Mouse (Mus musculus): Measurements from ENCODE around the gene Ttll7. TPM values are rescaled to one million over a fixed set of nuclear protein-coding genes. Genes with fewer than 3 reads are reported as not detected.
A peak's percentile ranks its signal among the peaks of the same experiment; 100 is the strongest.

The Ttll7 gene
- 5.7 and 5.8 TPM in 2 replicates for polyA plus RNA-seq (2014; fragmentation: Nextera tagmentation; extraction: Ambion mirVana)

- 0% methylated on average over 33 of the region's 36 CpGs for WGBS
- ATAC-seq (ENCODE audit: low read depth) = peak; percentile 97
- Histone ChIP-seq H3K9ac (ENCODE audit: low read depth, low read length) (peak within 1 kb of the TSS; percentile 70), H3K27ac (replicated peaks; ENCODE audit: low read depth, low read length) (no peak within 1 kb of the TSS), H3K4me3 (ENCODE audit: low read depth, low read length) (peak within 1 kb of the TSS; percentile 55), H3K9me3 (ENCODE audit: control insufficient read depth, low read length) (no peaks in the 10 kb centered on the region), H3K27me3 (replicated peaks; ENCODE audit: control insufficient read depth, insufficient read depth, low read length) (no peaks in the 10 kb centered on the region), H3K4me2 (ENCODE audit: low read depth, low read length) (peak within 1 kb of the TSS; percentile 80), H3K36me3 (ENCODE audit: control insufficient read depth, insufficient read depth, low read length) (no peaks in the 10 kb centered on the region), H3K4me1 (ENCODE audit: control insufficient read depth, insufficient read depth, low read length) (no peaks in the 10 kb centered on the region)
- peak; percentile 92 for DNase-seq (ENCODE audit: low spot score)
Measured at GRCm38 (mm10) chr3:146851966-146852891, at the start of gene Ttll7. TSS of gene Ttll7 (plus strand) at chr3:146852367.

DNA sequence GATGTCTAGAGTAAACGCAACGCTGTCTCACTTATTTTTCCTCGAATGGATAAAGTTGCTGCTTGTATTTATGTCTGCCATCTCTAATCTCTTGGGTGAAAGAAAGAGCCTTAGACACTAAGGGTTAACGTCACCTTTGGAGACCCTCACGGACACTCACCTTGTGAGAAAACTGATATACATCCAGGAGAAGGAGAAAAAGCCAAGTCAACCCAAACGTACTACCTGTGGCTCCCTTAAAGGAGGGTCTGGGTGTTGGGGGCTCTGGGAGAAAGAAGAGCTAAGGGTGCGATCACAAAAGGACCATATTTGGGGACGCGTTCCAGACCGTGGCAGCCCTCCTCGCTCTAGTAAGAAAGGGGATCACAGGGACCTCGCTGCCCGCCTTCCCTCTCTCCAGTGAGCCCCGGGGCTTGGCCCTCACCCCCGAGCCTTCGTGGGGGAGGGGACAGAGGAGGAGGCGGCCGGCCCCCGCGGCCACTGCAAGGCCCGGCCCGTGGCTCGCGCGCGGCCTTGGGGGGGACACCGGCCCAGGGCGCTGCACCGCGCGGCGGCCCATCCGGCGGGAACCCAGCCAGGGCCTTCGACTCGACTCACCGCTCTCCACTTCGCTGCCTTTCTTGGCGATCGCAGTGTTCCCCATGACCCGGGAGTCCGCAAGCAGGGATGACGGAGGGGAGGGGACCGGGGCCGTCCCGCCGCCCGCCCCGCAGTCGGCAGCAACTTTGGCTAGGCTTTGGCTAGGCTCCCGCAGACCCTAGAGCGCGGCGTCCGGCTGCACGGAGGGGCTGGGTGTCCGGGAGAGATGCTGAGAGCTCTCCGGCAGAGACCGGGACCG is 39.9 kb upstream of the Ttll7 start:
- Histone ChIP-seq H3K9ac (ENCODE audit: low read depth, low read length) (peak overlapping the region; percentile 95), H3K9me3 (ENCODE audit: control insufficient read depth, low read length) (no peaks in the 10 kb centered on the region), H3K4me1 (ENCODE audit: control insufficient read depth, insufficient read depth, low read length) (0 out of 2 replicates have a peak, but pooled peaks cover 9% of the 10 kb centered on the region), H3K27me3 (replicated peaks; ENCODE audit: control insufficient read depth, insufficient read depth, low read length) (no peaks in the 10 kb centered on the region), H3K4me3 (ENCODE audit: low read depth, low read length) (peak overlapping the region; percentile 99), H3K36me3 (ENCODE audit: control insufficient read depth, insufficient read depth, low read length) (peaks cover 6% of the 10 kb centered on the region; the same call in 1 of the 2 replicates), H3K4me2 (ENCODE audit: low read depth, low read length) (peak overlapping the region; percentile 84), H3K27ac (replicated peaks; ENCODE audit: low read depth, low read length) (peak overlapping the region; percentile 95)
- ATAC-seq (ENCODE audit: low read depth) (peak; percentile 83), DNase-seq (ENCODE audit: low spot score) (peak; percentile 15)
- 1% methylated on average over 14 of the region's 60 CpGs for WGBS

DNA sequence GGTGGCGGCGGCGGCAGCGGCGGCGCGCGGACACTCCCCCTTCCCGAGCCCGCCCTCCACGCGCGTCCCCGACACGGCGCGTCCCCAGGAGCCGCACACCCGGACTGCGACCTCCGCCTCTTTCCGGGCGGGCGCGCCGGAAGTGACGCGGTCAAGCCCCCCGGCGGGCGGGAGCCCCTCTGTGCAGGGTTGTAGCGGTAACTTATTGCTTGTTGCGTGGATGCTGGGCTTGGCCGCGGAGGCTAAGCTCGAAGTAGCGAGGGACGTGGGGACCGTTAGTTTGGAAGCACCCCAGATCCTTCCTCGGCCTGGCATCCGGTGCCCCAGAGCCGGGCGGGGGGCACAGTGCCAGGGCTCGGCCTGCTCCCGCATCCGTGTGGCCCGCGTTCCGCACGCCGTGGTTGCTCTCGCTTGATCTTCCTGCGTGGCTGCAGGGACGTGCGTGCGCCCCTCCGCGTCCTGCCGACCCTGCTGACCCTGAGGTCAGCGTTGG is 39.2 kb upstream of the Ttll7 start, which contains the start of gene Prkacb:
Prkacb (minus strand) TSS at position 90 of the 493 bp plus-strand sequence.
- Histone ChIP-seq H3K27ac (replicated peaks; ENCODE audit: low read depth, low read length) (peak within 1 kb of the TSS; percentile 95), H3K9ac (ENCODE audit: low read depth, low read length) (peak within 1 kb of the TSS; percentile 95), H3K4me3 (ENCODE audit: low read depth, low read length) (peak within 1 kb of the TSS; percentile 99), H3K36me3 (ENCODE audit: control insufficient read depth, insufficient read depth, low read length) (peaks cover 6% of the 10 kb centered on the region; the same call in 1 of the 2 replicates), H3K4me2 (ENCODE audit: low read depth, low read length) (peak within 1 kb of the TSS; percentile 84), H3K4me1 (ENCODE audit: control insufficient read depth, insufficient read depth, low read length) (0 out of 2 replicates have a peak, but pooled peaks cover 9% of the 10 kb centered on the region), H3K9me3 (ENCODE audit: control insufficient read depth, low read length) (no peaks in the 10 kb centered on the region), H3K27me3 (replicated peaks; ENCODE audit: control insufficient read depth, insufficient read depth, low read length) (0 out of 2 replicates have a peak, but pooled peaks cover under 1% of the 10 kb centered on the region)
- DNase-seq (ENCODE audit: low spot score) (peak; percentile 94), ATAC-seq (ENCODE audit: low read depth) (peak; percentile 96)
- whole genome bisulfite sequencing = 0% methylated on average over 13 of the region's 60 CpGs

DNA sequence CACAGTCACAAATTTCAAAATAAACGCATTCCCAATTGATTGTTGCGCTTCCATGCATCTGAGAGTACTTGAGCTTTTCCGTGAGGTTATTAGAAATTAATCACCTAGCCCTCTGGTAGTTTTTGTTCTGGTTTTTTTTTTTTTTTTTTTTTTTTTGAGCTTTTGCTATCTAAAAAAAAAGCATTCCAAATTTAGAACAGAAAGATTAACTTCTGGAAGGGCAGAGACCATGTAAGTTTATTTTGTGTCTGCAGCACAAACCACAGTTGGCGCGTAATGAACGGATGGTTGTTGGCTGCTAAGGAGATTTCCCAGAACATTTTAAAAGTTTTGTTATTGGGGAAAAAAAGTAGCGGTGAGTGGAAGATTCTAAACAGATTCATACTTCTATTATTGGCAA is 38.5 kb upstream of the Ttll7 start:
- Histone ChIP-seq H3K27ac (replicated peaks; ENCODE audit: low read depth, low read length) (peak overlapping the region; percentile 95), H3K27me3 (replicated peaks; ENCODE audit: control insufficient read depth, insufficient read depth, low read length) (0 out of 2 replicates have a peak, but pooled peaks cover 2% of the 10 kb centered on the region), H3K9me3 (ENCODE audit: control insufficient read depth, low read length) (no peaks in the 10 kb centered on the region), H3K9ac (ENCODE audit: low read depth, low read length) (peak overlapping the region; percentile 95), H3K36me3 (ENCODE audit: control insufficient read depth, insufficient read depth, low read length) (peaks cover 6% of the 10 kb centered on the region; the same call in 1 of the 2 replicates), H3K4me3 (ENCODE audit: low read depth, low read length) (peak overlapping the region; percentile 99), H3K4me1 (ENCODE audit: control insufficient read depth, insufficient read depth, low read length) (0 out of 2 replicates have a peak, but pooled peaks cover 9% of the 10 kb centered on the region), H3K4me2 (ENCODE audit: low read depth, low read length) (peak overlapping the region; percentile 84)
- no peak for DNase-seq (ENCODE audit: low spot score)
- 54% methylated on average over 7 of the region's 7 CpGs for WGBS
- no peak for ATAC-seq (ENCODE audit: low read depth)

- H3K4me2 ChIP-seq (ENCODE audit: low read depth, low read length) = no peak overlapping the region
- no peak for DNase-seq (ENCODE audit: low spot score)
- 88% methylated on average over 4 of the region's 4 CpGs for WGBS
- H3K4me1 ChIP-seq (ENCODE audit: control insufficient read depth, insufficient read depth, low read length) = no peaks in the 10 kb centered on the region
- no peak for ATAC-seq (ENCODE audit: low read depth)
- no peaks in the 10 kb centered on the region for H3K36me3 ChIP-seq (ENCODE audit: control insufficient read depth, insufficient read depth, low read length)
- no peaks in the 10 kb centered on the region for H3K9me3 ChIP-seq (ENCODE audit: control insufficient read depth, low read length)
- H3K9ac ChIP-seq (ENCODE audit: low read depth, low read length) = no peak overlapping the region
- H3K27me3 ChIP-seq (replicated peaks; ENCODE audit: control insufficient read depth, insufficient read depth, low read length) = 0 out of 2 replicates have a peak, but pooled peaks cover 2% of the 10 kb centered on the region
- H3K27ac ChIP-seq (replicated peaks; ENCODE audit: low read depth, low read length) = no peak overlapping the region
- no peak overlapping the region for H3K4me3 ChIP-seq (ENCODE audit: low read depth, low read length)
Measured at GRCm38 (mm10) chr3:146820718-146821117, 31.4 kb upstream of the Ttll7 start.

DNA sequence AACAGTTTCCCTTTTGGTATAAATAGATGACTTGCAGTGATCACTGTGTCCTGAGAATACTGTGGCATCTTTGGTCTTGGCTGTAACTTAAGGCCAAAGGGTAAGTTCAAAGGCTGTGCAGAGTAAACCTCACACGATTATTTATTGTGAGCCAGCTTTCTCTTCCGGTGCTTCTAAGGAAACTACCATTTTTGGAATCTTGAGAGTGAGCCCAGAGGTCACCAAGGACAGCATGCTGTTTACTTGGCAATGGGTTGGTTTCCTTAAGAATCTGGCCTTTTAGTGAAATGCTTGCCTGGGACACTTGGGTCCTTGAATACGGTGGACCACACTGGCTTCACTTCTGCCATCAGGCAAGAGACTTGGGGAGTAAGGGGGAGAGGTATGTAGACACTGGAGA is 9.4 kb upstream of the Ttll7 start:
- no peaks in the 10 kb centered on the region for H3K9me3 ChIP-seq (ENCODE audit: control insufficient read depth, low read length)
- H3K36me3 ChIP-seq (ENCODE audit: control insufficient read depth, insufficient read depth, low read length) = no peaks in the 10 kb centered on the region
- DNase-seq (ENCODE audit: low spot score) (no peak), ATAC-seq (ENCODE audit: low read depth) (no peak)
- H3K4me3 ChIP-seq (ENCODE audit: low read depth, low read length) = no peak overlapping the region
- H3K4me1 ChIP-seq (ENCODE audit: control insufficient read depth, insufficient read depth, low read length) = 0 out of 2 replicates have a peak, but pooled peaks cover 3% of the 10 kb centered on the region
- 51% methylated on average over 3 of the region's 3 CpGs for WGBS
- H3K27ac ChIP-seq (replicated peaks; ENCODE audit: low read depth, low read length) = no peak overlapping the region
- H3K27me3 ChIP-seq (replicated peaks; ENCODE audit: control insufficient read depth, insufficient read depth, low read length) = no peaks in the 10 kb centered on the region
- no peak overlapping the region for H3K9ac ChIP-seq (ENCODE audit: low read depth, low read length)
- no peak overlapping the region for H3K4me2 ChIP-seq (ENCODE audit: low read depth, low read length)

DNA sequence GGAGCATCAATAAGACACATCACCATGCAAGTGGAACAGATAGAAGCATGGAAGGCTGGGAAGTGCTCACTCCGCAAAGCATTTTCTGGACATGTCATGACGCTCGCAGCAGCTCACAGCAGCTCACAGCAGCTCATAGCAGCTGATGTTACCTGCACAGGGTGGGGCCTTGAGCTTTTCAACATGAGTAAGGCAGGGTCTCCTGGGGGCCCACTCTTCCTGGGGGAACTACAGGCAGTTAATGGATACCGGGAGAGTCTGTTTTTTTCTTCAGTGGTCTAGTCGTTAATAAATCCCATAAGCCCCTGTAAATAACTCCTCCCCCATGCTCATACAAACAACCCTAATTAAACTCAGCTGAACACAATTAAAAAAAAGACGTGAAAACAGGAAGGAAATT is 8.7 kb upstream of the Ttll7 start:
- peak; percentile 90; the same call in 1 of the 2 replicates for ATAC-seq (ENCODE audit: low read depth)
- Histone ChIP-seq H3K36me3 (ENCODE audit: control insufficient read depth, insufficient read depth, low read length) (no peaks in the 10 kb centered on the region), H3K27me3 (replicated peaks; ENCODE audit: control insufficient read depth, insufficient read depth, low read length) (no peaks in the 10 kb centered on the region), H3K27ac (replicated peaks; ENCODE audit: low read depth, low read length) (no peak overlapping the region), H3K4me2 (ENCODE audit: low read depth, low read length) (no peak overlapping the region), H3K4me3 (ENCODE audit: low read depth, low read length) (no peak overlapping the region), H3K4me1 (ENCODE audit: control insufficient read depth, insufficient read depth, low read length) (0 out of 2 replicates have a peak, but pooled peaks cover 3% of the 10 kb centered on the region), H3K9ac (ENCODE audit: low read depth, low read length) (no peak overlapping the region), H3K9me3 (ENCODE audit: control insufficient read depth, low read length) (no peaks in the 10 kb centered on the region)
- peak; percentile 42 for DNase-seq (ENCODE audit: low spot score)
- 47% methylated on average over 6 of the region's 6 CpGs for WGBS

GRCm38 (mm10) chr3:146846237-146846636 is 5.9 kb upstream of the Ttll7 start:
- ATAC-seq (ENCODE audit: low read depth) (no peak), DNase-seq (ENCODE audit: low spot score) (no peak)
- no peaks in the 10 kb centered on the region for H3K36me3 ChIP-seq (ENCODE audit: control insufficient read depth, insufficient read depth, low read length)
- 95% methylated on average over 5 of the region's 5 CpGs for WGBS
- no peak overlapping the region for H3K4me2 ChIP-seq (ENCODE audit: low read depth, low read length)
- H3K9me3 ChIP-seq (ENCODE audit: control insufficient read depth, low read length) = no peaks in the 10 kb centered on the region
- H3K27ac ChIP-seq (replicated peaks; ENCODE audit: low read depth, low read length) = no peak overlapping the region
- H3K9ac ChIP-seq (ENCODE audit: low read depth, low read length) = no peak overlapping the region
- no peaks in the 10 kb centered on the region for H3K27me3 ChIP-seq (replicated peaks; ENCODE audit: control insufficient read depth, insufficient read depth, low read length)
- 0 out of 2 replicates have a peak, but pooled peaks cover 3% of the 10 kb centered on the region for H3K4me1 ChIP-seq (ENCODE audit: control insufficient read depth, insufficient read depth, low read length)
- H3K4me3 ChIP-seq (ENCODE audit: low read depth, low read length) = no peak overlapping the region

Data from embryonic facial prominence, embryonic 14.5 days (tissue).